Comparison of ENCODE assay signal across 19 mouse cellular contexts in genomic region chr9:111047266-111047665, GRCm38 (mm10). TPM values are rescaled to one million over a fixed set of nuclear protein-coding genes. Genes with fewer than 3 reads are reported as not detected.
DNase-seq lines count a peak whose midpoint lies in the region; ATAC-seq and TF ChIP-seq lines count a peak whose summit lies in the region.
"Had no signal": no experiment of that assay in that cellular context is flagged by ENCODE, and none has a peak within 500 bp of the region (broad histone marks: within the 10 kb centered on the region; RNA-seq: fewer than 3 reads in every experiment).

No protein-coding gene starts in this region.

- no peak overlapping the region for H3K4me3 ChIP-seq in liver, adult 2 months (ENCODE audit: insufficient read depth, low read depth, low read length)
- no peak overlapping the region for H3K4me3 ChIP-seq in liver, embryonic 12.5 days
- H3K4me3 ChIP-seq in brown adipose tissue, adult 24 weeks (ENCODE audit: insufficient read depth, low read depth, low read length) = no peak overlapping the region
- H3K4me3 ChIP-seq: embryonic facial prominence, embryonic 15.5 days; forebrain, embryonic 10.5 days; hindbrain, embryonic 13.5 days; lung, embryonic 15.5 days; midbrain, embryonic 10.5 days; neural tube, embryonic 13.5 days had no signal

- H3K9ac ChIP-seq in liver, adult 2 months (ENCODE audit: low read depth, low read length) = no peak overlapping the region
- no peak overlapping the region for H3K9ac ChIP-seq in liver, embryonic 12.5 days
- H3K9ac ChIP-seq: embryonic facial prominence, embryonic 15.5 days; hindbrain, embryonic 13.5 days; lung, embryonic 15.5 days; neural tube, embryonic 13.5 days had no signal

- no peak overlapping the region for H3K4me2 ChIP-seq in liver, embryonic 12.5 days
- H3K4me2 ChIP-seq: embryonic facial prominence, embryonic 15.5 days; hindbrain, embryonic 13.5 days; lung, embryonic 15.5 days; neural tube, embryonic 13.5 days had no signal

- ATAC-seq in liver, embryonic 12.5 days = no peak; the same call in 1 of the 2 replicates
- ATAC-seq in CD4-positive, CD25-positive, alpha-beta regulatory T cell, adult 4 months = peak; percentile 85
- ATAC-seq in megakaryocyte-erythroid progenitor cell, adult 5-6 weeks (replicated peaks; ENCODE audit: low FRiP score, low TSS enrichment, poor library complexity, severe bottlenecking) = peak; percentile 72; the same call in 1 of the 2 replicates

- 79% methylated on average over 5 of the region's 5 CpGs for WGBS in liver, adult 2 months
- WGBS in liver, embryonic 12.5 days (ENCODE audit: insufficient replicate concordance) = 72% methylated on average over 5 of the region's 5 CpGs

- TF ChIP-seq CTCF in liver, adult 2 months (IDR thresholded peaks at IDR 0.05; ENCODE audit: low read depth, low read length) = peak; percentile 2; the same call in 1 of the 2 replicates

- DNase-seq in liver, adult 2 months (ENCODE audit: extremely low read depth, low read depth, low spot score) = no peak
- DNase-seq in adrenal gland, adult 8-10 months = no peak
- no peak for DNase-seq in right cerebral cortex, postnatal 14 days
- DNase-seq: adrenal gland, postnatal 25 days; cerebellum, adult 8-10 months; kidney, adult 18-20 months; thymus, postnatal 14 days had no signal

- H3K27ac ChIP-seq in liver, adult 2 months (replicated peaks; ENCODE audit: insufficient read depth, low read depth, low read length) = no peak overlapping the region
- H3K27ac ChIP-seq in liver, embryonic 12.5 days = no peak overlapping the region
- peak overlapping the region; percentile 46; the same call in 1 of the 2 replicates for H3K27ac ChIP-seq in brown adipose tissue, adult 24 weeks (replicated peaks; ENCODE audit: low read depth, low read length)
- H3K27ac ChIP-seq: embryonic facial prominence, embryonic 15.5 days; forebrain, embryonic 10.5 days; hindbrain, embryonic 13.5 days; lung, embryonic 15.5 days; midbrain, embryonic 10.5 days; neural tube, embryonic 13.5 days had no signal

- H3K79me2 ChIP-seq in liver, adult 2 months (ENCODE audit: control insufficient read depth, insufficient read depth, low read length) = no peaks in the 10 kb centered on the region

- H3K4me1 ChIP-seq in liver, adult 2 months (ENCODE audit: control insufficient read depth, insufficient read depth, low read length) = peaks cover 3% of the 10 kb centered on the region; the same call in 1 of the 2 replicates
- peaks cover 7% of the 10 kb centered on the region; the same call in 1 of the 2 replicates for H3K4me1 ChIP-seq in liver, embryonic 12.5 days
- H3K4me1 ChIP-seq in brown adipose tissue, adult 24 weeks (ENCODE audit: control insufficient read depth, insufficient read depth, insufficient read length, low read length) = peaks cover 18% of the 10 kb centered on the region; the same call in 1 of the 2 replicates
- H3K4me1 ChIP-seq: embryonic facial prominence, embryonic 15.5 days; forebrain, embryonic 10.5 days; hindbrain, embryonic 13.5 days; lung, embryonic 15.5 days; midbrain, embryonic 10.5 days; neural tube, embryonic 13.5 days had no signal

- H3K36me3 ChIP-seq in liver, adult 2 months (ENCODE audit: control insufficient read depth, insufficient read depth, low read length) = no peaks in the 10 kb centered on the region
- peaks cover under 1% of the 10 kb centered on the region; the same call in 1 of the 2 replicates for H3K36me3 ChIP-seq in liver, embryonic 12.5 days
- H3K36me3 ChIP-seq: embryonic facial prominence, embryonic 15.5 days; forebrain, embryonic 10.5 days; hindbrain, embryonic 13.5 days; lung, embryonic 15.5 days; midbrain, embryonic 10.5 days; neural tube, embryonic 13.5 days had no signal

- TF ChIP-seq POLR2A in liver, adult 2 months (IDR thresholded peaks at IDR 0.05; ENCODE audit: extremely low read depth, insufficient read depth, low read length) = no peak

- no peaks in the 10 kb centered on the region for H3K9me3 ChIP-seq in liver, embryonic 12.5 days (replicated peaks)
- H3K9me3 ChIP-seq: embryonic facial prominence, embryonic 15.5 days; forebrain, embryonic 10.5 days; hindbrain, embryonic 13.5 days; lung, embryonic 15.5 days; midbrain, embryonic 10.5 days; neural tube, embryonic 13.5 days had no signal

- no peaks in the 10 kb centered on the region for H3K27me3 ChIP-seq in liver, adult 2 months (ENCODE audit: control insufficient read depth, insufficient read depth, low read length)
- no peaks in the 10 kb centered on the region; the same call in 1 of the 2 replicates for H3K27me3 ChIP-seq in liver, embryonic 12.5 days (replicated peaks)
- H3K27me3 ChIP-seq: CH12.LX; embryonic facial prominence, embryonic 15.5 days; hindbrain, embryonic 13.5 days; lung, embryonic 15.5 days; neural tube, embryonic 13.5 days had no signal

RNA-seq across cellular contexts. Expression of gene Ccrl2, which starts 10.1 kb away (rescaled TPM):
- total RNA-seq in liver, adult 2 months (2014; rRNA removed) = 2.4 and 3.2 TPM in 2 replicates
- polyA plus RNA-seq in liver, adult 2 months (2012; rRNA removed) = 1.3 and 1.8 TPM in 2 replicates
- 12.2 and 13.4 TPM in 2 replicates for polyA plus RNA-seq in liver, embryonic 12.5 days (2016; fragmentation: Nextera tagmentation; extraction: Ambion mirVana)
- 10 to 100 TPM; 25.6 to 26.3 TPM for polyA plus RNA-seq in CD4-positive, CD25-positive, alpha-beta regulatory T cell, adult 4 months (2017; shearing (Covaris generic))
- polyA plus RNA-seq in brown adipose tissue, adult 24 weeks (2012; ENCODE audit: insufficient read depth, insufficient read length, missing spikeins) = 1.3 and 1.6 TPM in 2 replicates
- total RNA-seq in megakaryocyte-erythroid progenitor cell, adult 5-6 weeks (2014; fragmentation: Nextera tagmentation) = 0.82 and 1.8 TPM in 2 replicates
- total RNA-seq in megakaryocyte-erythroid progenitor cell, adult 5-6 weeks (2017) = 1.8 and 3.1 TPM in 2 replicates
- total RNA-seq in adrenal gland, adult 8-10 months (2022) = 10 to 100 TPM in 2 of 4 experiments, 1 to 10 TPM in 2; 5.4 to 12.8 (median 9.8) TPM

RNA-seq across cellular contexts. Expression of gene Ltf, which starts 28.2 kb away (rescaled TPM):
- total RNA-seq in liver, adult 2 months (2014; rRNA removed) = 0.37 and 0.47 TPM in 2 replicates
- 0.12 and 0.51 TPM in 2 replicates for polyA plus RNA-seq in liver, adult 2 months (2012; rRNA removed)
- polyA plus RNA-seq in liver, embryonic 12.5 days (2016; fragmentation: Nextera tagmentation; extraction: Ambion mirVana) = 17.0 and 18.7 TPM in 2 replicates
- polyA plus RNA-seq in CD4-positive, CD25-positive, alpha-beta regulatory T cell, adult 4 months (2017; shearing (Covaris generic)) = under 1 TPM in 1 of 2 experiments, not detected in 1; 0.76 TPM
- not detected in 2 replicates for polyA plus RNA-seq in brown adipose tissue, adult 24 weeks (2012; ENCODE audit: insufficient read depth, insufficient read length, missing spikeins)
- total RNA-seq in megakaryocyte-erythroid progenitor cell, adult 5-6 weeks (2014; fragmentation: Nextera tagmentation) = 126 TPM in 1 of 2 replicates, not detected in the other
- 5.8 and 33.5 TPM in 2 replicates for total RNA-seq in megakaryocyte-erythroid progenitor cell, adult 5-6 weeks (2017)
- total RNA-seq in adrenal gland, adult 8-10 months (2022) = 1 to 10 TPM in 3 of 4 experiments, under 1 TPM in 1; 0.87 to 3.2 (median 2.0) TPM
- polyA plus RNA-seq: forebrain, embryonic 10.5 days; midbrain, embryonic 10.5 days had no signal

RNA-seq across cellular contexts. Expression of gene Rtp3, which starts 56.9 kb away (rescaled TPM):
- 14.5 and 19.8 TPM in 2 replicates for total RNA-seq in liver, adult 2 months (2014; rRNA removed)
- polyA plus RNA-seq in liver, adult 2 months (2012; rRNA removed) = 57.5 and 61.0 TPM in 2 replicates
- polyA plus RNA-seq in liver, embryonic 12.5 days (2016; fragmentation: Nextera tagmentation; extraction: Ambion mirVana) = 6.7 and 8.1 TPM in 2 replicates
- not detected for polyA plus RNA-seq in CD4-positive, CD25-positive, alpha-beta regulatory T cell, adult 4 months (2017; shearing (Covaris generic))
- polyA plus RNA-seq in brown adipose tissue, adult 24 weeks (2012; ENCODE audit: insufficient read depth, insufficient read length, missing spikeins) = 2.2 and 3.3 TPM in 2 replicates
- total RNA-seq in megakaryocyte-erythroid progenitor cell, adult 5-6 weeks (2014; fragmentation: Nextera tagmentation) = not detected in 2 replicates
- total RNA-seq in megakaryocyte-erythroid progenitor cell, adult 5-6 weeks (2017) = not detected in 2 replicates
- total RNA-seq in adrenal gland, adult 8-10 months (2022) = 1 to 10 TPM; 2.5 to 4.6 (median 3.9) TPM
- total RNA-seq: CH12.LX had no signal
- polyA plus RNA-seq: embryonic facial prominence, embryonic 15.5 days; forebrain, embryonic 10.5 days; heart, embryonic 14.5 days; hindbrain, embryonic 13.5 days; midbrain, embryonic 10.5 days; neural tube, embryonic 13.5 days had no signal

Comparison
In these comparisons a context has a peak if more than half of its experiments do, and no peak if none do; other contexts are left out.
1. RNA of gene Ltf, which starts 28.2 kb away (polyA plus RNA-seq): 17.0 to 18.7 TPM in liver, embryonic 12.5 days; 0.76 TPM in CD4-positive, CD25-positive, alpha-beta regulatory T cell, adult 4 months, 0.12 to 0.51 TPM in liver, adult 2 months and not detected in brown adipose tissue, adult 24 weeks; every median in the first group is over 10 times any median in the second.